Mouse (Mus musculus) inflammation-experienced regulatory T-cells, adult 6 months (primary cell): ENCODE measurements around the gene Slf1. TPM values are rescaled to one million over a fixed set of nuclear protein-coding genes. Genes with fewer than 3 reads are reported as not detected.
"Not testable (repeated sequence)": the region's sequence is repeated elsewhere in the genome, so short reads cannot be mapped to it uniquely, and the experiment has no call there.

ENCODE experiments used
- ATAC-seq: one replicate; pipeline ENCODE4 v1.8.0; 2017
- polyA plus RNA-seq, 3 experiments: library from polyadenylated mRNA; unstranded; fragments of 100-300 nt; shearing (Covaris generic); gene quantifications; one replicate each; pipeline ENCODE4 v1.2.1; 2017

Slf1 gene
- polyA plus RNA-seq = 10 to 100 TPM; 26.3 to 39.3 (median 32.1) TPM

DNA sequence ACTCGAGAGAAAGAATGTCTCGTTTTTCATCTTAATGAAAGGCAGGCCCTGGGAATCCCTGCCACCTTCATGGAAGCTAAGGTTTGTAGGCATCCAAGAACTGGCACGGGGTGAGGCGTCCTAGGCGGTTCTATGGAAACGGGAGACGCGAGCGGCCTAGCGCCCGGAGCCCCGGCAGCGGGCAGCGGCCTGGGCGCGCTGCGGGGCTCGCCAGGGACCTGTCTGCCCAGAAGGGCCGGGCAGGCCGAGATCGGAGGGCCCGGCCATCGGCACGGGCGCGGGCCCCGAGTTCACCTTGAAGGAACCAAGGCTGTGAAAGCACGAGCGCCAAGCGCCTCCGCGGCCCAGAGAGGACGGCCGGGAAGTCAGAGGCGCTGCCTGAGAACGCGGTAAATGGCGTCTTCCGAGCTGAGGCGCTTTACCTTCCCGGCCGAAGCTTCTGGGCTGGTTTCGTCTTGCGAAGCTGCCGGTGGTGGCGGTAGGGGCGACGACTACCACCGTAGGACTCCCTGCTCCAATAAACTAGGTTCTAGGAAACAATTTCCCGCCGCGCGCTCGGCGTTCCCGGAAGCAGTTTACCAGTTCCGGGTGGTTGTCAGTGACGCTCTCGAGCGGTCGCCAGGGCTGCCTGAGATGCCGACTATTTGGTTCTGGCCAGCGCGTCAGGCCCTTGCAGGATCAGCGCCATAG, at the start of gene Slf1, which contains the start of gene 2210408I21Rik:
Gene Slf1, minus strand, starts transcription at position 543 of the 690 bp plus-strand sequence.
Gene 2210408I21Rik, plus strand, starts transcription at position 610 of the 690 bp plus-strand sequence.
- peak; percentile 95 for ATAC-seq

DNA sequence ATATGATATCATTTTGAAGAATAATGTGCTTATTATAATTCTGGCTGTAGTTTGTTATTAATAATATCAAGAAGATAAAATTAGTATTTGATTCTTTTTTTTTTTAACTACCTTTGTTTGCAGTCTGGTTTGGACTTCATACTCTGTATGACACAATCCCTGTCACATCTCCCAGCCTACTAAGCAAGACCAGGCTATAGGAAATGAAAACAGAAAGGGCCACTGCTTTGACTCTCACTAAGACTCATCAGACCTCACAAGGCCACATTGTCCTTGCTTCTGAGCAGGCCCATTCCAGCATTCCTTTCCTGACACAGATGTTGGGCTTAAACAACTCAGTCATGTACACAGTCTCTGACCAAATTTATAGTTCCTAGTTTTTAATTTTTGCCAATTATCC, 42.7 kb upstream of the Slf1 start:
- no peak for ATAC-seq

DNA sequence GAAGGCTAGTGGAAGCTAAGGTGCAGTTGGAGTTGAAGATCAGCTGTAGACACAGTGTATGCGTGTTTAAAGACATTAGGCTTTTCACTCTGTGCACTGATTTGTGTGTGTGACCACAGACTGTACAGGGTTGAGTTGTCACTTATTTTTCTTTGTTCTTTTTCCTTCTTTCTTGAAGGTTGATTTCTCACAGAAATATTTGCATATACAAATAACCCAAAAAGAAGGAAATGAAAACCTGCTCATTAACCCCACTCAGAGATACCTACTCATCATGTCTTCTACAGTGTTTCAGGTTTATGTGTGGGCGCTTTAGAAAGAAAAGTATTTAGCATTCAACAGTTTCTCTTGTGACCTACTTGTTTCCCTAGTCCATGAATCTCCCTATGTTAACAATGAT, 5.6 kb upstream of the Slf1 start:
- no peak for ATAC-seq

DNA sequence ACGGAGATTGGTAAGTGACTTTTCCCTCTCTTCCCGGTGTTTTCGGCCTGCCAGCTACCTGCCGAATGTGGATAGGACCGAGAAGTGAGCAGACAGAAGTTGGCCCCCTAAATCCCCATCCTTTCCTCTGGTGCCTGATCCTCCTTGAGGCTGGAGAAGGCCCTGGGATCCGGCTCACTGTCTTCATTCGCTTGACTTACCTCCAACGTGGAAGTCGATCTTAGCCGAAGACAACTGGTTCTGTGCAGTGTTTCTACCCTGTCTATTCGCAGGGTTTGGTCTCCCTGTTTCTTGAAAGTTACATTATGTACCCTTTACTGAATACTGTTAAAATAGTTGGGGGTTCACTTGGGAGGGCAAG, 328 bp upstream of the Slf1 start:
- ATAC-seq = no peak

DNA sequence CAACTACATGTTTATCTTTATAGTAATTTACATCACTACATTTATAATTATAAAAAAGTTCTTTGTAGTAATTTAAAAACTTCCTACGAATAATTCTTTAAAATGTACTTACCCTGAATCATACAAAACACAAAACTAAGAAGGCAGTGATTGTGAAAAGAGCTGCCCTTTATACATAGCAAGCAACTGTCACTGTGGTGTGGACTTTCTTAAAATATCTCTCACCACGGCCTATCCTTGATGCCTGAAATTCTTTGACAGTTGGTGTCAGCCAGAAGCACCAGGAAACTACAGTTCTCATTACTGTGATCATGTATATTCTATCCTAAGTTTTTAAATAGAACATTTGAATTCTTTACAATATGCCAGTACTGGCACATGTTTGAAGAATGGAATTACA, 4.1 kb downstream of the Slf1 start:
- no peak for ATAC-seq

DNA sequence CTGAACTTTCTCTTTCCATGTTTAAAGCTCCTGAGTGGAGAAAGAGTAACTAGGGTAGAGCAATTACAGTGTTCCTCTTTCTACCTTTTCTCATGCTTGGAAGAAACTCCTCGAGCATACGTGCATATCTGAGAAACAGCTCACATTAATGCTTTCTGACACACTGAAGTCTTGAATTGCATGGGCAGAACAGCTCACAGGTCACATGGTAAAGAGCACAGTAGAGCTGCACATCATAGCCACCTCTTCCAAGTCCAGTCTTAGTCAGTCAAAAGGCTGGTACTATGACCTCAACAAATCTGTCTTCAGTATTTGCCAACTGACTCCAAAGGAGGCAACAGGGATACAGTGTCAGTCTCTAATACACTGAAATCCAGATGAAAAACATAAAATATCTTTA, 7.0 kb downstream of the Slf1 start:
- no peak for ATAC-seq

DNA sequence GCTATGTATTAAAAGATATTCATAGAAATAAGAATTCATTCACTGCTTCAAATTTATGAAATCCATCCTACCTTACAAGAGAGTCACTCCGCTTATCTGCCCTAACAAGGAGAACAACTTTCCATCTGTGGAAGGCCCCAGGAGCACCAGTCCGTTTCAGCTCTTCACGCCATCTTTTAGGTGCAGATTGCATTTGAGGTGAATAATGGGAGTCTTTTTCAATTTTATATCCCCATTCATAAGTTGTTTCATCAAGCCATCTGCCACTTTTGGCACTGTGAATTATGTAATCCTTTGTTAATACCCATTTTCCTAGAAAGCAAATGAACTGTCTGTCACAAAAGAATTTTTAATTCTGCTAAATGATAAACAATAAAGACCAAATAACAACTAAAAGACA, 10.1 kb downstream of the Slf1 start:
- ATAC-seq = no peak

DNA sequence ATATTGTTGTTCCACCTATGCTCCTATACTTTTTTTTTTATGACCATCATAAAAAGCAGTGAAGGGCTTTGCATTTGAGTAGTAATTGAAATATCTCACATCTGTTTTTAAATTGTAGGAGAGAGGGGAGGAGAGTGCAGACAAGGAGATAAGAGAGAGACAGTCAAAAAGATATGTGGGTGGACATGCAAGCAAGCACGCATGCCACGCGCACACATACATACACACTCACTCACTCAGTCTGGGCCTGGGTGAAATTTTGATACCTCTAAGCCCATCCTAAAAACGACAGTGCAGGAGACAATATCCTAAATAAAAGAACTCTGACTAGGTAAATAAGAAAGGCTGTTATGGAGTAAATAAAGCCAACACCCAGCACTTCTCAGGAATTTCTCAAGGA, 16.6 kb downstream of the Slf1 start:
- ATAC-seq = no peak

DNA sequence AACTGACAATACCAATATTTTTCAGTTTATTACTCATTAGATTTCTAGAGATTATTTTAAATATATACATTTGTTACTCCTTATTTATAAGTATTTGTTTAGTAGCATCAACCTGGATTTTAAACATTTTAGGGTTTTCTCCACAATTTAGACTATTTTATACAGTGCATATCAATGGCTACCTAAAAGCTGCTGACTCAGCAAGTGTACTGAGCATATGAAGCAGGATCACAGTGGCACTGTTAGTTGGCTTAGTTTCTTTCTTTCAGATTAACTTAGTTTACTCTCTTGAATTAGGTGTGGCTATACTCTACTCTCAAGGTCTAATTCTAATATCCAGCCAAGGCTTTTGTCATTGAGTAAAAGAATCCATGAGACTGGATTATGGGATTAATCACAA, 27.5 kb downstream of the Slf1 start:
- no peak for ATAC-seq

DNA sequence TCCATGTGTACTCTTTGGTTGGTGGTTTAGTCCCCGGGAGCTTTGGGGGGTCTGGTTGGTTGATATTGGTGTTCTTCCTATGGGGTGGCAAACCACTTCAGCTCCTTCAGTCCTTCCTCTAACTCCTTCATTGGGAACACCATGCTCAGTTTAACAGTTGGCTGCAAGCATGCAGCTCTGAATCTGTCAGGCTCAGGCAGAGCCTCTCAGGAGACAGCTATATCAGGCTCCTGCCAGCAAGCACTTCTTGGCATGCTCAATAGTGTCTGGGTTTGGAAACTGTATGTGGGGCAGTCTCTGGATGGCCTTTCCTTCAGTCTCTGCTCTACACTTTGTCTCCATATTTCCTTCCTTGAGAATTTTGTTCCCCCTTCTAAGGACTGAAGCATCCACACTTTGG, 42.4 kb downstream of the Slf1 start:
- ATAC-seq = not testable (repeated sequence)

DNA sequence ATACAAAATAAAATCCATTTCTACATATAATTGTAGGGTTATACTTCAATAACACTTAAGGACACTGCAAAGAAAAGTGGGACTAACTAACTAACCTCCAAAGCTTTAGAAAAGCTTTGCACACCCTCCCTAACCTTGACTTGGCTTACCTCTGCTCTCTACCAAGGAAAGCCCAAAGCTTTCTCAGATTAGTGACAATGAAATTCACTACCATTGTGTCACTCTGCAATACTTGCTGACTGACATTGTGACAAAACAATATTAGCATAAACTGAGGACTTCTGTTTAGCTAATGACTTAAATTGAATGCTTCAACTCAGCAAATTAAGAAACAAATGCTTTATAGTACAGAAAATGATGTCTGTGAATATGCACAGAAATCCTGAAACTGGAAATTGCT, 63.2 kb downstream of the Slf1 start:
- ATAC-seq = no peak

DNA sequence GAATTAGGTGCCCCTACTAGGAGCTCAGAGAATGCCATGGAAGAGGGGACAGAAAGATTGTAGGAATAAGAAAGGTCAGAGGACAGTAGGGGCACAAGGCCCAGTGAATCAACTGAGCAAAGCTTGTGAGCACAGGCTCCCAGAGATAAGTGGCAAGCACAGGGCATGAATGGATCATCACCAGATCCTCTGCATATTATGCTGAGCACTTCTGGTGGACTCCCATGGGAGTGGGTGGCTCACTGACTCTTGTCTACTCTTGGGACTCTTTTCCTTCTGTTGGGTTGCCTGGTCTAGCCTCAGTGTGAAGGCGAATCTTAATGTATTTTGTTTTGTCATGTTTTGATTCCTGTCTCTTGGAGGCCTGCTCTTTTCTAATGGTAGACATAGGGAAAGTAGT, 66.4 kb downstream of the Slf1 start:
- no peak for ATAC-seq

DNA sequence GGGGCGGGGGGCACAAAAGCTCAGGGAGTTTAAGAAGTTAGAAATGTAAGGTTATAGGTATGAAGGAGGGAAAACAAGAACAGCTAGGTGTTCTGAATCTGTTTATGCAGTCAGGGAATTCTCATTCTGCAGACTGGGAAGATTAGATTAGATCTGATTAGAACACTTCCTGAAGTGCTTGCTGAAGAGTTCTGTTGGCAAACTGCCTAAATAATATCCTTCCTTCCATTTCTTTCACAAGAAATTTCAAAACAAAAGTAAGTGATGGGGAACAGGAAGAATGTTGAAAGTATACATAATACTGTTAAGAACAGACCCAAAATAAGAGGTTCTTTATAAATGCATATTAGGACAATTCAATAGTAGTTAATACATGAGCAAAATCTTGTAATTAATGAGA, 72.1 kb downstream of the Slf1 start:
- ATAC-seq = no peak

DNA sequence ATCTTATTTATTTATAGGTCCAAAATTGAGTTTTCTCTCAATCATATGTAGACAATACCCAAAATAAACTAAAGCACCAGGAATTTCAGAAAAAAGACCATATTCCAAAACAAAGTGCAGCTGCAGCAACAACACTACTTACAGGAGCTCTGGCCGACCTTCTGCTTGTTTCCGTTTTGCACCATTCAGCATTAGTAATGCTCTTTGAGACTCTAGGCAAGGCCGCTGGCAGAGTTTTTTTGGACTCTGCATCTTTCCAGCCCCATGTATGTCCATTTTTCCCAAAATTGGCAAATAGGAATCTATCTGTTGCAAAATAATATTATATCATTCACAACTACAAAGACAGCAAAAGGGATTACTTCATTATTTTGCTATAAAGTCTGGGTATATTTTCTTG, 85.5 kb downstream of the Slf1 start:
- ATAC-seq = no peak

DNA sequence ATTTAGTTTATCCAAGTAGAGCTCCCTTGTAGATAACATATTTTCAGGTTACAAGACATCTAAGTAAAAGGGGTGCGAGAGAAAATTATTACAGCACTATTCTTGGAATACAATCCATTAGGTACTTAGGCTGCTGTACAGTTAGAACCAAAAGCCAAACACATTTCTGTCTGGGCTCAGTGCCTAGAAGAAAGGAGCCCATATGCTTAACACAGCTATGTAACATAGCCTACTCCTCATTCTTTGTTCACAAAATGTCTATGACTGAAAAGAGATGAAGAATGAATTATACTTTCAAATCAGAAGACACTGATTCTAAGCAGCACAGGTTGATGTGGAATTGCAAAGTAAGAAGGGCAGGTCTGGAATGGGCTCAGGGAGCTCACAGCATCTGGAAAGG, 86.8 kb downstream of the Slf1 start:
- ATAC-seq = no peak

DNA sequence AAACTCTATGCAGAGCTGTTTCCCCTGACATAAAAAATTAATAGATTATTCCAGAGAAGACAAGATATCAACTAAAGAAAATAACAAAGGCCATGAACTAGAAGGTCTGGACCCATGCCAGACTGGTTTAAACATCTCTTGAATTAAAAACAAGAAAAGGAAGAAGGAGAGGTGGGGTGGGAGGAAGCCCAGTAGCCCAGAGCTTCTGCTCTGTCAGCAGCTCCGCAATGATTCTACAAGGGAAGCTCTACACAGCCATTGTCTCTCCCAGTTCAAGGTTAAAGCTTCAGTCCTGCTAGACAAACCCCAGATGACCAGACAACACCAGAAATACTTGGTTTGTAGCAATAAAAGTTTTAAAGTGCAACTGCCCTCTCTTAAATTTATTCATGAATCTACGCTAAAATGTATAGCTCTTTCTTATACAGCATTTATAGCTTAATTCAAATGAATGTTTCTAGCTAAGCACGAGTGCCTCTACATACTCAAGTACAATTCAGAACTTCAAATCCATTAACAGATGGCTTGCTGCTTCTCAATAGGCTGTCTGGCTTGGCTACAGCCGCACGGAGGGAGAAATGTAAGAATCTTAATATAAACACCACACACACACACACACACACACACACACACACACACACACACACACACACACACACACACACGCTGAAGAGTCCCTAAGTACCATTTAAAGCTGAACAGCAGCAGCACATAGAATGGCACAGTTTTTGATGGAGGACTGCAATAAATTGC, 87.9 kb downstream of the Slf1 start:
- no peak for ATAC-seq

DNA sequence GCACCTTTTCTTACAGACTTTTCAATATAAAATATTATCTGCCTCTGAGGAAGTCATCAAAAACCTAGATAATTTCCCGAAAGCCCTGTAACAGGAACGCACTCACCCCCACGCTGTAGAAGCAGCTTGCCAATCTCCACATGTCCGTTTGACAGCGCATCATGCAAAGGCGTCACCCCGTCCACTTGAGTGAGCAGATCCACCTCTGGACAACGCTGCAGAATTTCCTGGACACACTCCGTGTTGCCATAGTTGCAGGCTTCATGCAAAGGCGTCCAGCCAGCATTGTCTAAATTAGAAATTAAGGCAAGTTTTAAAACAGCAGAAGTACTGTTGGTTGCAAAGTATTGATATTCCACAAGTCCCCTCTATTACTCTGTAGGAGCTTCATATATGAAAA, 88.9 kb downstream of the Slf1 start:
- ATAC-seq = no peak

DNA sequence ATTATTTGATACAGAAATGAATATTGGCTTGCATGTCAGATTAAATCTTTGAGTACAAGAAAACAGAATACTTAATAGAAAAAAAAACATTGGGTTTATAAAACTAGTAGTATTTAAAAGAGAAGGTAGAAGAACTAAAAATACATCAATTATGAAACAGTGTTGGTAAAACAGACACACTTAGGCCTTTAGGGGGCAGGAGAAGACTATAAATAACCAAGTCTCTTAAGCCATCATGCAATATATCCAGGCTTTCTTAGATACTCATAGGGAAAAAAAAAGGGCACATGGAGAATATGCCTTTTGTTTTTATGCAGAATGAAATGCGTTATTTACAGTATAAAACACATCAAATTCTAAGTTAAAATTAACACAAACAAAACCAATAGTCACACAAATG, 89.9 kb downstream of the Slf1 start:
- no peak for ATAC-seq

DNA sequence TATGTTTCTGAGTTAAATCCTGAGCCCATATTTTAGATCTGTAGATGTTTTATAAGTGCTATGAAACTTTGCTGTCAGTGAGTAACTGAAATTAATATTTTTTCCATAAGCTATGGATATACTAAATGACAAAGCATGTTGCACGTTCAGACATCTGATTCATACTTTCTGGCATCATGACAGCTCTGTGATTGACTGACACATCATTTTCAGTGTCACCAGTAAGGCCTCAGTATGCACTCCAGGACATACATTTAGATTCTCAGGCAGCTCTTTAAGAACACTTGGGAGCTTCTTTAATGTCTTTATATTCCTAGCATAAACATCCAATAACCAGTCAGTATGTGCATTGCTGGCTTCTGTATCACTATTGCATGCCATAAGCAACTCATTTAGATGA, 91.9 kb downstream of the Slf1 start:
- ATAC-seq = no peak

DNA sequence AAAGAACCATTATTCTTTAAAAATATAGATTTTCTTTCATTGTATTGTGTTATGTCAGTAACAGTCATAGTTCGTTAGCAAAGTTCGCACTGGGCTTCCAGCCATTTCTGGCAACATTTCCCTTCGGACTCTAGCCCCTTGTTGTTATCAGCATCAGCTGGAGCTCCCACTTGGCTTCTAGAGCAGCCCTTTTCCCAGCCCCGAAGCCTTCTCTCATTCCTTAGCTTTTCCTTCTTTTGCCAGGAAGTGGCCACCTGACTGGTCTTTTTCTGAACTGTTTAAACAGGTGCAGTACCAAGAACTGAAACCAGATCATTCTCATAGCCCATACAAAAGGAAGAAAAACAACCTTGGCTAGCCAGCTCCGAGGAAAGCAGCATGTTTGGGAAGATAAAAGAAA, 105.7 kb downstream of the Slf1 start:
- no peak for ATAC-seq

DNA sequence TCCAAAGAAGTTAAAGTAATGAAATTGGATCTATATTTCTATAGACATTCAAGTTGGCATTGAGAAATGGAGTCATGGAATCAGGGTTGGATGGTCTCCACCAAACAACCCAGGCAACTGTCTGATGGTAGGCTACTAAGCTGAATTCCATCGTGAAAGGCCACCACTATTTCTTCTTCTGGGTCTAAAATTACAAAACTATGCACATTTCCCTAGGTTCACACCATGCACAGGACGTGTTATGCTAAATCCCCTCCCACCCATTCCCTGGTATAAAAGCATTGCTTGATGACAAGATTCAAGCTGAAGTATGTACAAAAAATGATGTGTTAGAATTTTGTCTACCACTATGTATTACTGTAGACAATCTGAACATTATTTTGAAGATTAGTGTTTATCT, 116.4 kb downstream of the Slf1 start:
- ATAC-seq = no peak

DNA sequence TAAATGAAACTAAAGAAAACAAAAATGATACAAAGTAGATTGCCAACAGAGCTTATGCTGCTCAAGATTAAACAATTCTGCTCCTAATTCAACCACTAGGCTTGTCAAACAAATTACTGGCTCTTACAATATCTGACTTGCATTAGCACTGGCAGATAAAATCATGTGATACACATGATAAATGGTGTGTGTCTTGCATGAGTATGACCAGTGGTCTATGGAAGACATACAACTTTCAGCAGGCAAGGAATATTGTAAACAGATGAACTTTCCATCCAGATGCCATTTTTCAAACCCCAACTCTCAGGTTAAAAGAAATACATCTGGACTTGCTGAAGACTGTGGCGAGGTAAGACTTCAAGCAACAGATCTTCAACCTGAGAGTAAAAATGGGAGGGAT, 131.6 kb downstream of the Slf1 start:
- ATAC-seq = no peak

DNA sequence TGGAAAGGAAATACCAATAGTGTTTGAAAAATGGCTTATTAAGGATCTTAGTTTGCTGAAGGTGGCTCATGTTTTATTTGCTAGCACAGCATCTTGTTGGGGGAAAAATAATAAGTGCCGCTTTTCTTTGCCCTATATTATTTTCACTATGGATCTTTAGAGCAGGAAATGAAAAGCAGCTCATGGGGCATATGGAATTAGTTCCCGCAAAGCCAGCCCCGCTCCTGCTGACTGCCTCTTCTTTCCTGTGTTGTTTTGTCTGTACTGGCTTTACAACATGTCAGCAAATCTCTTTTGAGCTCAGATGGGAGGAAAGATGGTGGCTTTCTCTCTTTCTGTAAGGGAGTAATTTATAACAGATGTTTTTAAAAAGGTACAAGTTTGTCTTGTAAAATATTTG, 132.6 kb downstream of the Slf1 start:
- no peak for ATAC-seq
